Mouse (Mus musculus): Measurements from ENCODE around the gene Ttc16.

The Ttc16 gene

GRCm38 (mm10) chr2:32718761-32719160 is 56.7 kb downstream of the Ttc16 start:
- no peak for DNase-seq (ENCODE audit: low spot score)

- no peak for DNase-seq (ENCODE audit: low spot score)
Observed at GRCm38 (mm10) chr2:32714987-32715425, 60.4 kb downstream of the Ttc16 start.

DNA sequence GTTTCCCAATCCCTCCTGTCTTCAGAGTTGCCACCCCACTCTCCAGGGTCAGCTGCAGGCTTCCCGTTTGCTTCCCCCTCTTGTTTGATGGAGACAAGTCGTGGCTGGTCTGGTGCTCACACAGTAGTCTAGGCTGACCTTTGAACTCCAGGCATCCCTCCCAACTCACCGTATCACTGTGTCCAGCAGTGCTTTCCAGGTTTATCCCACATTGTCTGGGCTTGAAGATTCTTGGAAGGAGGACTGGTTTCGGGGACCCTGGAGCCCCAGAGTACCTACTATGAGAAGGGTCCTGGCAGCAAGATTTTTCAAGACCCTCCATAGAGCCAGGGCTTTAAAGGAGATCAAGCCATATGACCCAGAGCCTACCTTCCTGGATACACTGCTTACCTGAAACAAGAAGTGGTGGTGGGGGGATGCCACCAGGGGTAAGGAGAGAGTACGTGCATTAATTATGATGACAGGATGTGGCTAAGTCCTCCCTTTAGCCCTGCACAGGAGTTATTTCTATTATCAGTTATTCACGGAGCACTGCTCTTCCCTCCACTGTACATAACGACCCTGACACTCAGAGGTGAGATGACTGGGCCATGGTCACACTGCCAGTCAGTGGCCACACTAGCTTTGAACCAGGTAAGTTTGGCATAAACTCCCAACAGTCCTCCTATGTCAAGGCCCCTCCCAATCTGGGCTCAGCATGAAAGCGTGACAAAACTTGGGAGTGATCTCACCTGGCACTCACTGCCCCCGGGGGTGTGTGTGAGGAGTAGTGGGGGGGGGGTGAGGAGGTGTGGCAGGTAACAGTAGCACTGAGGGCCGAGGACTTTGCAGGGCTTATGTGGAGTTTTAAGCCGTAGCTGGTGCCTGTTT is 61.1 kb downstream of the Ttc16 start:
- DNase-seq (ENCODE audit: low spot score) = no peak

DNA sequence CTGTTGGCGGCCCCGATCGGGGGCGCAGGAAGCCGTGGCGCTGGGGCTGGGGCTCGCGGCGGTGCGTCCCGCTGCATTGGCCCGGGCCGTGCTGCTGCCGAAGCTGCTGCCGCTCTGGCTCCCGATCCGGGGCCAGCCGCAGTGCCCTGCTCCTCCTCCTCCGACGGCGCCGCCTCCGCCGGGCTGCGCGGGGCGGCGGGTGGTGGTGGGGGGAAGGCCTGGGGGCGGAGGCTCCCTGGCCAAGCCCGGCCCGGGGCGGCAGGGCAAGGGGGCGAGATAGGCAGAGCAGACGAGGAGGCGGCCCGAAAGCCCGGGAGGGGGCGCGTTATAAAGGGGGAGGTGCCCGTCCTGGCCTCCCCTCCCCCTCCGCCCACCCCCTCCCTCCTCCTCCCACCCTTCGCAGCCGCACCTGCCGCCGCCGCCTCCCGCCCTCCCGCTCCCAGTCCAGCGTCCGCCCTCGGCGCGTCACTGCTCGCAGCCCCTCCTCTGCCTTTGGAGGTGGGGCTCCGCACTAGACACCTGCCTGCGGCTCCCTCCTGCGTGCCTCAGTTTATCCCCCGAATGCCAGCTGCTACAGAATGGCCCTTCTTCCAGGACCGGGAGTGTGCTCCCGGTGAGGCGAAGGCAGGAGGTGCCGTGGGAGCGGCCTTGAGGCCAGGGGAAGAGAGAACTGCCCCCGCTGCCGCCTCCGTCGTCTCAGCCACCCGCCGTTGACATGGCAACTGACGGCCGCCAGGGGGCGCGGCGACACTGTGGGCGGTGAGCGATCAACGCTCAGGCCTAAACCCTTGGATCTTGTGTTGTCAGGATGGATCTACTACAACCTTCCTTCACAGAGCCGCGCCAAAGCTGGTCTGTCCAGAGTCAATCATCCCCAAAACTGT is 62.3 kb downstream of the Ttc16 start, which contains the start of gene Cdk9:
Gene Cdk9, minus strand, starts transcription at position 143 of the 884 bp plus-strand sequence.
- DNase-seq (ENCODE audit: low spot score) = peak; percentile 88

DNA sequence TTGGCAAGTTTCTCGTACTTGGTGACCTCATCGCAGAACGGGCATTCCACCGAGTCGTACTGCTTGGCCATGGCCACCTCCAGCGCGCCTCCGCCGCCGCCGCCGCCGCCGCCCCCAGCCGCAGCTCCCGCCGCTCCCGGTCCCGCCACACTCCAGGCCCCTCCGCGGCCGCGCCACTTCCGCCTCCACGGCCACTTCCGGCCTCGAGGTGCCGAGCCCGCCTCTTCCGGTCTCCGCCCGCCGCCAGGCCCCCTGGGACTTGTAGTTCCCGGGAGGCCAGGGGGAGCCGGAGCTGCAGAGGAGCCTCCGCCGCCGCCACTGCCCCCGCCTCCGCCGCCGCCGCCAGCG is 62.9 kb downstream of the Ttc16 start:
- DNase-seq (ENCODE audit: low spot score) = peak; percentile 91

DNA sequence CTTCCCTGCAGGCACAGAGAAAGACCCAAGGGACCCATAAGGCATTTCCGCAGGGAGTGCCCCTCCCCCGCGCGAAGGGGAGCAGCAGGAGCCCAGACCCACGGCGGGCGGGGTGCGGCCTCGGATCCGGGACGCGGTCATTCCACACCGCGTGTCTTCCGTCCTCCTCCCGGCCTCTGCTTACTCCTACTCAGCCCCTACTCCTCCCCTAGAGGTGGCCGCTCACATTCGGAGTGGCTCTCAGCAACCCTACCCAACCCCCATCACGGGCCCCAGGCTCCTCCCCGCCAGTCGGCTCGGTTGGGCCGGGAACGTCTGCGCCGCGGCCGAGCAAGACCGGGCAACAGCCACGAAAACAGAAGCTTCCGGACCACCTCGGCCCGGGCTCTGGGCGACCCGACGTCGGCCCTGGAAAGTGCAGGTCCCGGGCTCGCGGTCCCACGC is 63.3 kb downstream of the Ttc16 start:
- DNase-seq (ENCODE audit: low spot score) = no peak

DNA sequence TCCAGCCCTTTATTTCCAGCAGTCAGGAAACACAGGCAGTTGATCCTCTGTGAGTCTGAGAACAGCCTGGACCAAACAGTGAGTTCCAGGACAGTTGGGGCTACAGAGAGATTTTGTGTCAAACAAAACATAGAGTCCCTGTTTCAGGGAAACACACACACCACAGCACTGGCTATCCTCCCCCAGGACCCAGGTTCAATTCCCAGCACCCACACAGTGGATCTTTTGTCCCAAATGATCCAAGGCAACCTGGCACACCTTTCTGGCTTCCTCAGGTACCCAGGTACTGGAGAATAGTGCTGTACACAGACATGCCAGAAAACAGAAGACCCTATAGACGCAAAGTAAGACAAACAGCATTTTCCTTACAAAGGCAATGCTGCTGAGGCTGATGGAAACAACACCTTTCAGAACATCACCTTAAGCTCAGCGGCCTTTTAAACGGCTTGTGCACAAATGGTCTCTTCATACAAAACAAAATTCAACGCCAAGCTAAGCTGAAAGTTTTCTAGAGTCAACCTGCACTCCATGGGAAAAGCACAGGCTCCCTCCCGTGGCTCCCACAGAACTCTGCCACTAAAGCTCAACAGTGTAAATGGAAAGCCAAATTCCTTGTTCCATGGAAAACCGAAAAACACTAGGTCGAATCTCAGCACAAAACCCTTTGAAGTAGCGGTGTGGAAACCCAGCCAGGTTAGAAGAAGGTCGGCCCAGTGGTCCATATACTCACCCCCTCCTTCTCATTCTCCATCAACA is 64.0 kb downstream of the Ttc16 start:
- DNase-seq (ENCODE audit: low spot score) = no peak

DNA sequence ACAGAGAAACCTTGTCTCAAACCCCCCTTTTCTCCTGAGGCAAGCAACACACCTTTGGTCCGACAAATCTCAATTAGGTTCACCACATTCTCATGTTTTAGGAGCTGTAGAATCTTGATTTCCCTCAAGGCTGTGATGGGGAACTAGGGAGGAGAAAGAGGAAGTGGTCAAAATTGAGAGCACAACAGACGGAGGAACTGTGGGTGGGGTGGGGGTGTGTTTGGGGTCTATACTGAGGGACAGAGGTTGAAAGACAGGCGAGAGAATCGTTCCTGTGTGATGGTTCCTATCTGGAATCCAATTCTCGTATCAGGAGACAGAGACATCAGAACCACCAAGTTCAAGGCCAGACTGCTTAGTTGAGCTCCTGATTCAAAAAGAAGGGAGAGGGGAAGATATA is 65.0 kb downstream of the Ttc16 start:
- no peak for DNase-seq (ENCODE audit: low spot score)

- no peak for DNase-seq (ENCODE audit: low spot score)
Observed at GRCm38 (mm10) chr2:32709521-32710137, 65.8 kb downstream of the Ttc16 start.

- DNase-seq (ENCODE audit: low spot score) = no peak
Observed at GRCm38 (mm10) chr2:32708643-32709042, 66.8 kb downstream of the Ttc16 start.
